Mouse (Mus musculus) ES-Bruce4 (cell line): ENCODE measurements around the gene Hagh. TPM values are rescaled to one million over a fixed set of nuclear protein-coding genes. Genes with fewer than 3 reads are reported as not detected.

Experiments
- H3K27ac ChIP-seq: 2 replicates; pipeline ENCODE4 v1.5.1; 2012; ENCODE audit warnings: low read length, inconsistent platforms; ENCODE audit not compliant: insufficient read depth
- H3K27me3 ChIP-seq: 2 replicates; pipeline ENCODE4 v1.6.1; 2012; ENCODE audit warnings: mild to moderate bottlenecking, low read length, inconsistent platforms; ENCODE audit not compliant: control insufficient read depth, poor library complexity, insufficient read depth, severe bottlenecking
- H3K36me3 ChIP-seq: 2 replicates; pipeline ENCODE4 v1.6.1; 2012; ENCODE audit warnings: inconsistent platforms, mild to moderate bottlenecking, low read length, moderate library complexity; ENCODE audit not compliant: control insufficient read depth, poor library complexity, insufficient read depth, severe bottlenecking
- H3K4me1 ChIP-seq: one replicate; pipeline ENCODE4 v1.8.1; 2011; ENCODE audit warnings: low read length; ENCODE audit not compliant: control insufficient read depth, insufficient read depth
- H3K4me3 ChIP-seq: 2 replicates; pipeline ENCODE4 v1.5.1; 2011; ENCODE audit warnings: low read depth, mild to moderate bottlenecking, low read length
- H3K9ac ChIP-seq: 2 replicates; pipeline ENCODE4 v1.6.1; 2012; ENCODE audit warnings: low read depth, mild to moderate bottlenecking, inconsistent platforms; ENCODE audit not compliant: poor library complexity, severe bottlenecking
- H3K9me3 ChIP-seq: replicated peaks from 2 replicates; pipeline ENCODE4 v1.6.1; 2012; ENCODE audit warnings: mild to moderate bottlenecking, low read length, inconsistent platforms; ENCODE audit not compliant: control insufficient read depth, poor library complexity, insufficient read depth, severe bottlenecking
- CTCF ChIP-seq: IDR thresholded peaks from one replicate; pipeline ENCODE4 v1.8.1; 2011; ENCODE audit warnings: low read depth, low read length
- EP300 ChIP-seq: IDR thresholded peaks from 2 replicates; pipeline ENCODE4 v1.6.1; 2011; ENCODE audit warnings: low read depth, low read length; ENCODE audit not compliant: insufficient read depth
- POLR2A ChIP-seq: IDR thresholded peaks from one replicate; pipeline ENCODE4 v1.8.1; 2011; ENCODE audit warnings: low read length; ENCODE audit not compliant: insufficient read depth
- polyA plus RNA-seq: library from polyadenylated mRNA; stranded (reverse); fragments of >200 nt; gene quantifications from 2 replicates; pipeline ENCODE4 v1.2.4, GENCODE M21; 2011; ENCODE audit warnings: low read depth; ENCODE audit not compliant: missing spikeins, insufficient read depth, insufficient read length

Hagh gene
- polyA plus RNA-seq: 26.9 and 30.2 TPM in 2 replicates

DNA sequence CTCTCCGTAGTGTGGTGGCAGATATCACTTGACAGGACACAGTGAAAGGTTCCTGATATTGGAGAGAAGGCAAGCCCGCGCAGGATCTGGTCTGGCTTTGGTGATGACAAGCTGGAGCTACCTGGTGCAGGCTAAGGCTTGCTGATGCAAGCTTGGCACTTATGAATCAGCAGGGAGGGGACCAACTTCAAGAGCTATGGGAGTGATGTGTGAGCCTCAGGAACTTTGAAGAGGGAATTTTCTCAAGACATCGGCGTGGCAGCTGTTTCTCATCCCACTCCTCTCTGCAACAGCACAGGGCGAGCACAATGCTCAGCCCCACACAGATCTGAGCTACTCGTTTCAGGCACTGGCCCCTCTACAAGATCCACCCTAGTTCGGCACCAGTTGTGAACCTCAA lies at the start of gene Hagh:
Hagh (plus strand) TSS at position 302 of the 400 bp plus-strand sequence.
- no peaks in the 10 kb centered on the region for H3K9me3 ChIP-seq
- no peaks in the 10 kb centered on the region for H3K27me3 ChIP-seq
- TF ChIP-seq EP300: no peak
- no peak for TF ChIP-seq POLR2A
- TF ChIP-seq CTCF: no peak
- no peak within 1 kb of the TSS for H3K4me3 ChIP-seq
- H3K4me1 ChIP-seq: no peaks in the 10 kb centered on the region
- H3K9ac ChIP-seq: no peak within 1 kb of the TSS
- no peak within 1 kb of the TSS for H3K27ac ChIP-seq
- H3K36me3 ChIP-seq: no peaks in the 10 kb centered on the region

DNA sequence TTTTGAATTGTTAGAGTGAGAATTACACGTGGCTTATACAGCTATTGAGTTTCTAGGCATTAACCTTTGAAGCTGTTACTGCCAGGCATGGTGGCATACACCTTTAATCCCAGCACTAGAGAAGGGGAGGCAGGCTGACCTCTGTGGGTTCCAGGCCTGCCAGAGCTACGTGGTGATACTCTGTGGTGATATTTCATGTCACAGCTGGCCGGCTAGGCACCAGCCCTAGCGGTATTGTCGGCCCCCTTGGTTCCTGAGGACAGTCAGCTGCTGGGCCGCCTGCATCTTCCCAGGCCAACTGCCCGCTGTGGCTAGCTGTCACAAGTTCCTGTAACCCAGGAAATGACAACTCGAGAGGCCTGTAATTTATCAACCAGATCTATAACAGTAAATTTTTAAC lies 47.8 kb upstream of the Hagh start:
- Histone ChIP-seq H3K36me3 (no peaks in the 10 kb centered on the region), H3K4me1 (peaks cover 2% of the 10 kb centered on the region), H3K27me3 (no peaks in the 10 kb centered on the region), H3K9me3 (no peaks in the 10 kb centered on the region), H3K9ac (no peak overlapping the region), H3K4me3 (no peak overlapping the region), H3K27ac (no peak overlapping the region)
- TF ChIP-seq EP300 (no peak), POLR2A (no peak), CTCF (no peak)

DNA sequence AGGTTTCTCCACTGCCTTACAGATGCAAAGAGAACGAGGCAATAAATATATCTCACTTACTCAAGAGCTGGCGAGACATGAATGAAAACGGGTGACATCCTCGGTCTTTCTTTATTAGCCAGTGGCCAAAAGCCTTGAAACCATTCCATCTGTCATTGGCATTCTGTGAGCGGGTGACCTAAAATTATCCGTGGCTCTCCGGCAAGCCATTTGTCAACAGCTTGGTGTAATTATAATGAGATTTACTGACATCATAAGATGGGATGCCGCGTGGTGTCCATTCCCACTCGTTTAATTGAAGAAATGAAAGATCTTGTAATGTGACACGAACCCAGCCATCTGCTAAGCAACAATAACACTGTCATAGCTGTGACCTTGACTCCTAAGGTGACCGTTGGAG lies 45.2 kb upstream of the Hagh start:
- TF ChIP-seq POLR2A (no peak), CTCF (no peak), EP300 (no peak)
- Histone ChIP-seq H3K4me3 (no peak overlapping the region), H3K27me3 (no peaks in the 10 kb centered on the region), H3K36me3 (no peaks in the 10 kb centered on the region), H3K9ac (no peak overlapping the region), H3K27ac (0 out of 2 replicates have a peak overlapping the region, but pooled peaks have one; percentile 25), H3K4me1 (peaks cover 4% of the 10 kb centered on the region), H3K9me3 (no peaks in the 10 kb centered on the region)

DNA sequence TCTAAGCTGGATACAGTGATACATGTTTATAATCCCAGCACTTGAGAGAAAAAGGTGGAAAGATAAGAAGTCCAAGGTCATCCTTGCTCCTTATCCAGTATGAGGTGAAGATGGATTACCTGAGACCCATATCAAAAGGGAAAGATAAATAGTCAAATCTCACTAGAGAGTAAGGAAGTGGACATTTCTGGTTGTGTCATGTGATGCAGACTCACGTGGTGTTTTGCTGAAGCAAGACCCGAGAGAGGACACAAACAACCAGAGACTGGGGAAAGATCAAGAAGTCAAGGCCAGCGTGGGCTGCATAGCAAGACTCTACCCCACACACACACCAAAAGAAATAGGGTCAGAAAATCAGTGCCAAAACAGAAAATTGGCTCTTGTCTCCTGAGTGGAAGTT lies 43.0 kb upstream of the Hagh start:
- TF ChIP-seq POLR2A (no peak), CTCF (no peak), EP300 (no peak)
- Histone ChIP-seq H3K9me3 (no peaks in the 10 kb centered on the region), H3K27ac (no peak overlapping the region), H3K27me3 (no peaks in the 10 kb centered on the region), H3K9ac (no peak overlapping the region), H3K4me3 (no peak overlapping the region), H3K36me3 (no peaks in the 10 kb centered on the region), H3K4me1 (peaks cover 4% of the 10 kb centered on the region)

DNA sequence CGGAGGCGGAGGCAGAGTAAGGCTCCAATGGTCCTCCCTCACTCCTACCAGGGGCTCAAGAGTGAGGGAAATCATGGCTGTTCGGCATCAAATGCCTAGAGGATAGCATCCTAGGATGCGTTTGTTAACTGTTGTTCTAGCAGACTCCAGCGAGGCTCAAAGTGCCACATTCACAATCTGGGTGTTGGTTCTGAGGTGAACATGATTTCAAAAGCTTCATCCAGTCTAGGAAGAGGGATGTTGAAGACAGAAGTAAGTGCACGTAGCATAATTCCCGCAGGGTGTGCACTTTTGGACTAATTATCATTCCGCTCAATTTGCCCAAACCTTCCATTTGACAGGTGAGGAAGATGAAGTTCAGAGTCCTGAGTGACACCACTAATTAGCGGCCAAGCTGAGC lies 41.7 kb upstream of the Hagh start:
- H3K4me3 ChIP-seq: no peak overlapping the region
- H3K4me1 ChIP-seq: peaks cover 4% of the 10 kb centered on the region
- H3K27ac ChIP-seq: no peak overlapping the region
- H3K27me3 ChIP-seq: no peaks in the 10 kb centered on the region
- H3K9me3 ChIP-seq: no peaks in the 10 kb centered on the region
- TF ChIP-seq POLR2A: no peak
- no peak for TF ChIP-seq CTCF
- no peak for TF ChIP-seq EP300
- H3K9ac ChIP-seq: no peak overlapping the region
- no peaks in the 10 kb centered on the region for H3K36me3 ChIP-seq

DNA sequence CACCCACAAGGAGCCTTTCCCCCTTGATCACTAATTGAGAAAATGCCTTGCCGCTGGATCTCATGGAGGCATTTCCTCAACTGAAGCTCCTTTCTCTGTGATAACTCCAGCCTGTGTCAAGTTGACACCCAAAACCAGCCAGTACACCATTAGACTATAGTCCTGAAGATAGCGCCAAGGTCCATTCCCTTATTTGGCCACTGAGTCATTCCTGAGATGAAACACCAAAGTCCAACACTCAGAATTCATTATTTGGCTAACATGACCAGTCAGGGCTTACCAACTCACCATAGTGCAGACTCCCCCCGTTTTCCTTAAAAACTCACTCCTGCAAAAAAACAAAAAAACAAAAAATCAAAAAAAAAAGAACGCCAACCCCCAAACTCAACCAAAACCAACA lies 40.5 kb upstream of the Hagh start:
- Histone ChIP-seq H3K27me3 (no peaks in the 10 kb centered on the region), H3K36me3 (no peaks in the 10 kb centered on the region), H3K27ac (no peak overlapping the region), H3K4me1 (peaks cover 2% of the 10 kb centered on the region), H3K9me3 (no peaks in the 10 kb centered on the region), H3K4me3 (no peak overlapping the region), H3K9ac (no peak overlapping the region)
- TF ChIP-seq CTCF: no peak
- no peak for TF ChIP-seq POLR2A
- no peak for TF ChIP-seq EP300
